Mouse (Mus musculus): ENCODE measurements around the gene Rin1.
A peak's percentile ranks its signal among the peaks of the same experiment; 100 is the strongest.
"Not testable (repeated sequence)": the region's sequence is repeated elsewhere in the genome, so short reads cannot be mapped to it uniquely, and the experiment has no call there.

Gene Rin1

DNA sequence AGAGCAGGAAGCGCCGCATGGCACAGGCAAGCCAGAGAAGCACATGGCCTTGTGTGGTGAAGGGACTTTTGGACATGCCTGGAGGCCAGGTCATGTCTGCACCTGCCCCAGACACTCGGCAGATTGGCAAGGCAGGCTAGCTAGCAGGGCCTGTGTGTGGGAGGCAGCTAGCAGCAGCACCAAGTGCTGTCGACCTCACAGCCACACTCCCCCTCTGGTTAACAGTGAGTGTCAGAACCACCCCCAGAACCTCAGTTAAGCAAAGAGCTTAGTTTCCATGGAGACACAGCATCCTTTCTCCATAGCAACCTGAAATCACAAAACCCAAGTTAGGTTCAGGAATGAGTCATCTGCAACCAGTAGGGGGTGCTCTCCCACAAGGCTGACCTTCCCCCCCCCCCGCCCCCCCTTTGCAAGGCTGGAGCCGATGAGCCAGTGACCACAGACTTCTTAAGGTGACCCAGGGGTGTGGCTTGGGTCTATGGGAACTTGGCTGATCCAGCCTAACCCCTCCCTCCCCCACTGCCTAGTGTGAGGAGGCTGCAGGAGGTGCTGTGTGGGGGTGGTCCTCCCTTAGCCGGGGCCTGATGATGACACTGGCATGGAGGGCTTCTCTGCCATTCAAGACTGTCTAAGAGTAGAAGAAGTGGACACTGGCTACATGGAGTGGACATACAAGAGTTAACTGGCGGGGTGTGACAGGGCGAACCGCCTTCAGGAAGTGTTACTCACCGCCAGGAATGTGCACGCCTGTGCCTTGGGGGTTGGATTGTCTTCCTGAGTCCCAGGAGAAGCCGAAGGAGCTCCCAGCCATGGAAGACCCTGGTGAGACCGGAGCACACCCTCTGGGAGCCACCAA is at the start of gene Rin1:
Gene Rin1 (plus strand): TSS at position 435 of the 859 bp plus-strand sequence.
- peak; percentile 98 for DNase-seq (ENCODE audit: extremely low read depth, insufficient read length, low spot score)

DNA sequence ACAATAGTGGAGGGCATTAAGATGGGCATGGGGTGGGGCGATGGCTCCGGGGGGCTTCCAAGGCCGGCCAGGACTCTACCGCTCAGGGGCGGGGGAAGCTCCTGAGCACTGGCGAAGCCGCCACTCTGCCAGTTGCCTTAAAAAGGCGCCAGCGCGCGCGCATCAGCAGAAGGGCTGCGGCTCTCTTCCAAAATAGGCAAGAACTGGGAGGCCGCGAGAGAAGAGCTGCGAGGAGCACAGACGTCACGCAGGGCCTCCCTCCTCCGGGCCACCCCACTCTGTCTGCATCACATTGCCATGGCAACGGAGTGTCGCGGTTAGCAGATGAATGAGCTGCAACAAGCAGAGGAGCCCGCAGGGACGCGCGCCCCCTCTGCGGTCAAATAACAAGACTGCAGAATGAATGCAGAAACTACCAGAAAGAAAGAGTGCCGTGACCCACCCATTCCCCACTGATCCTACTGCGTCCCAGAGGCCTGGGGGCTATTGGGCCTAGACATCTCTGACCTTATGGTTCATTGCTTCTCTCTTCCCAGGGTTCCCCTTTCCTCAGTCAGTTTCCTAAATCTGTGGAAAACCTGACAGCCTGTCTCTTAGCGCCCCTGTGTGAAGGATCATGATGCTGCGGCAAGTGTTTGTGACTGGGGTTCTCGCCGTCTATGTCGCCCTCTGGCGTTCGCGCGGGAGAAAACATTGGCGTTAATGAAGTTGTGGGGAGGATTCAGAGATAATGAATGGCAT is 48.4 kb upstream of the Rin1 start:
- DNase-seq (ENCODE audit: extremely low read depth, insufficient read length, low spot score) = peak; percentile 80

DNA sequence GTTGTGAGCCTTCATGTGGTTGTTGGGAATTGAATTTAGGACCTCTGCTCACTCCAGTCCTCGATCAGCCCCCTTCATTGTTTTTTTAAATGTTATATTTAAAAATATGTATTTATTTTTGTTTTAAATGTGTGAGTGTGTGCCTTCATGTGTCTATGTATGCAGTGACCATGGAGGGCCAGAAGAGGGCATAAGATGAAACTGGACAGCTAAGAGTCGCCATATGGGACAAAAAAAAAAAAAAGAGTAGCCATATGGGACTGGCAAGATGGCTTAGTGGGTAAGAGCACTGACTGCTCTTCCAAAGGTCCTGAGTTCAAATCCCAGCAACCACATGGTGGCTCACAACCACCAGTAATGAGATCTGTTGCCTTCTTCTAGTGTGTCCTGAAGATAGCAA is 46.6 kb upstream of the Rin1 start:
- DNase-seq (ENCODE audit: extremely low read depth, insufficient read length, low spot score) = not testable (repeated sequence)

DNA sequence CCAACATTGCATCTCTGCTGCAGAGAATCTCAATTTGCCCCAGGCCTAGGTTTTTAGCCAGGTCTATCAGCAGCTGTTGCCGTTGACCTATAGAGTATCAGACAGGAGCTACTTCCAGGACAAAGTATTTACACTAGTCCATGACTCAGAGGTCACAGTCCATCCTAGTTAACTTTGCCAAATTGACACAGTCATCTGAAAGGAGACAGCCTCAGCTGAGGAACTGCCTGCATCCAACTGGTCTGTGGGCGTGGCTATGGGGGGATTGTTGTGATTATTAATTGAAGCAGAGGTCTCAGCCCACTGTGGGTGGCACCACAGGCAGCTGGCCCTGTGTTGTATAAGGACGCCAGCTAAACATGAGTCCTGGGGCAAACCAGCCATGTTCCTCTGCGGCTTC is 45.4 kb upstream of the Rin1 start:
- peak; percentile 42 for DNase-seq (ENCODE audit: extremely low read depth, insufficient read length, low spot score)

DNA sequence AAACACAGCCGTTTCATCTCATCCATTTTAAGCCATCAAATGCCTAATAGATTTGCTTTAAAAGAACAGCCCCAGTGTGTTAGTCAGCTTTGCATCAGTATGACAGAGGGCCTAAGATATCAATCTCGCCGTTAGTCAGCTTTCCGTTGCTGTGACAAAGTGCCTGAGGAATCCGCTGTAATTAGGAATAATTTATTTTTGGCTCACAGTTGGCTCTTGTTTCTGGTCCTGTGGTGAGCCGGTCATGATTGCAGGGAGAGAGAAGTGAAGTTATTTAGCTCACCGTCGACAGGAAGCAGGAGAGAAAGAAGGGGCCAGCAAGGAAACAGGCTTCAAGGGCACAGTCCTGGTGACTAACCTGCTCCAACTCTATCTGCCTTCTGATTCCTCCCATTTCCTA is 37.1 kb upstream of the Rin1 start:
- DNase-seq (ENCODE audit: extremely low read depth, insufficient read length, low spot score) = peak; percentile 78

DNA sequence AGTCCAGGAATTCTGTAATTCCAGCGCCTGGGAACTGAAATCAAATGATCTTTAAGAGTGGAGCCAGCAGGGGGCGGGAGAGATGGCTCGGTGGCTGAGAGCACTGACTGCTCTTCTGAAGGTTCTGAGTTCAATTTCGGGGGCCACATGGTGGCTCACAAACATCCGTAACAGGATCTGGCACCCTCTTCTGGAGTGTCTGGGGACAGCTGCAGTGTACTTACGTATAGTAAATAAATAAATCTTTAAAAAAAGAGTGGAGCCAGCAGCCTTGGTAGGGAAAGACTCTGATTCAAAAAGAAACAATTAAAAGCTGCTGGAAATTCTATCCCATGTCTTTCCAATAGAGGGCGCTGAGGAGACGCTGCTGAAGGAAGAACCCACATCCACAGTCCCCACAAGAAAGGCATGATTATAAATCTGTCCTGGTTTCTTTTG is 35.3 kb upstream of the Rin1 start:
- peak; percentile 65 for DNase-seq (ENCODE audit: extremely low read depth, insufficient read length, low spot score)

DNA sequence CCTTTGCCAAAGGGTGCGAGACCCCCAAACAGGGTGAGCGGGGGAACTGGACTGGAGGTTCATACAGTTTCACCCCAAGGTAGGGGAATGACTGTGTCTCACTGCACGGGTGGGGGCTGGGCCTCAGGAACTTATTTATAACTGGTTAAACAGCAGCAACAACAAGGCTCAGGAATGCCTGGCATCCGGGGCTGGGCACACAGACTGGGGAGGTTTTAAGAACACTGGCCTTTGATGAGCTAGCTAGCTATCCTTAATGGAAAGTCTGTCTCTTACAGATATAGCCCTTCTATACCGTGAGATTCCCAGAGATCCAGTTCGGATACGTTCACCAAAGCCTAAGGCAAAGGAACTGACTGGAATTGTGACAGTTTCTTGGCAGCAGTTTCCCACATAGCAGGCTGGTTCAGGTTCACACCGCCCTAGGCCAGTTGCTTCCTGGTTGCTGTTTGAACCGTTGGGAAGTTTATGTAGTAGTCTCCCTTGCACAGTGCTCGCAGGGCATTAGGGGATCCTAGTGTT is 34.0 kb upstream of the Rin1 start:
- DNase-seq (ENCODE audit: extremely low read depth, insufficient read length, low spot score) = peak; percentile 69

DNA sequence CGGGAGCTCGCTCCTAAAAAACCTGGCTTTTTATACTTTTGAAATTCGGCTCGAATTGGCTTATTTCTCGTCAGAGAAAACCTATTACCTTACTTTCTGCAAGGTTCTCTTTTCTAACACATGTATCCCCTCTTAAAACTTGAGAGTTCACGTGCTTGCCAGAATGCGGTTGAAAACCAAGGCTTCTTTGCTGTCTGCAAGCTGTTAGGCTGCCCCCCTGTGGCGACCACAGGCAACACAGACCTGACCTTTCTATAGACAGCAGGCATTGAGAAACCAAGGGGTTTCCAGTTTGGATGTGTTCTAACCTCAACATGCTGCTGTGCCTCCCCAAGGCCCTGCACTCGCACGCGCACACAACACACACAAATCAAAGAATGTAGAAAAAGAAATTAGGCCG is 33.5 kb upstream of the Rin1 start:
- peak; percentile 58 for DNase-seq (ENCODE audit: extremely low read depth, insufficient read length, low spot score)

DNA sequence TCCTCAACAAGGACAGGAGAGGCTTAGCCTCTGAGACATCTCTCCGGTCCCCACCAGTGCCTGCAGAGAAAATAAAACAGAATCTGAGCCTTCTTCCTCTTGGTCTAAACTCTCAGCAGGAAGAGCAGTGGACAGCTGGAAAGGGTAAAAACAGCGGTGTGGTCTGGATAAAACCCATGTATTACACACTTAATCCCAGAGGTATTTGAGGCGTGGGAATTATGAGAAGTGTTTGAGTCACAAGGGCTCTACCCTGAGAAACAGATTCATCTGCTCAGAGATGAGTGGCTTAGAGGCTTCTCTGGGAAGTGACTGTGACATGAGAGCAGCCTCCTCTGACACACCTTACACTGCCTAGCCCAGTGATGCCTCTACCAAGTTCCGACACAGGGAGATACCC is 32.7 kb upstream of the Rin1 start:
- peak; percentile 72 for DNase-seq (ENCODE audit: extremely low read depth, insufficient read length, low spot score)

DNA sequence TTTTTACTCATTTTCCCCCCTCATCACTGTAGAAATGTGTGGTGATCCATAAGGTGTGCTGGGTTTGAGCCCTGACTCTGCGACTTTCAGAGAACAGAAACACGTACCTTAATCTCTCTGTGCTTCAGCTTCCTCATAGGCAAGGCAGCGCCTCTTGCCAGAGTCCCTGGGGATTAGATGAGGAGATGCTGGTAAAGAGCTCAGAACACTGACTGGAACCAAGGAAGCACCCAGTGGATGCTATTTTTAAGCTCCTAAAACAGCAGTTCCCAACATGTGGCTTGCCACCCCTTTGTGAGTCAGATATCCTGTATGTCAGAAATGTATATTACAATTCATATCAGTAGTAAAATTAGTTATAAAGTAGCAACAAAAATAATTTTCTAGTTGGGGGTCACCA is 32.1 kb upstream of the Rin1 start:
- peak; percentile 52 for DNase-seq (ENCODE audit: extremely low read depth, insufficient read length, low spot score)

DNA sequence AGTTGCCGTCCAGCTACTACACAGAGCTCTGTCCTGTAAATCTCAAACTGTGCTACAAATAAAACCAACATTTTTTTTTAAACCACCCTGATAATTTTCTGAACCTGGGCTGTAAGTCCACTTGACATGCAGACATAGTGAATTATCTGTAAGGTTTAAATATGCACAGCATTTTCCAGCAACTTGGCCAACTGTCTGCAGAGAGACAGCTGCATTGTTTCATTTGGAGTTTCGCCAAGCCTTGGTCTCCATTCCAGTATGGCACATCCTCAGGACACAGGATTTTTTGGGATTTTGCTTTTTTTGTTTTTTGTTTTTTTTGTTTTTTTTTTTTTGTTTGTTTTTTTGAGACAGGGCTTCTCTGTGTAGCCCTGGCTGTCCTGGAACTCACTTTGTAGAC is 28.9 kb upstream of the Rin1 start:
- no peak for DNase-seq (ENCODE audit: extremely low read depth, insufficient read length, low spot score)

DNA sequence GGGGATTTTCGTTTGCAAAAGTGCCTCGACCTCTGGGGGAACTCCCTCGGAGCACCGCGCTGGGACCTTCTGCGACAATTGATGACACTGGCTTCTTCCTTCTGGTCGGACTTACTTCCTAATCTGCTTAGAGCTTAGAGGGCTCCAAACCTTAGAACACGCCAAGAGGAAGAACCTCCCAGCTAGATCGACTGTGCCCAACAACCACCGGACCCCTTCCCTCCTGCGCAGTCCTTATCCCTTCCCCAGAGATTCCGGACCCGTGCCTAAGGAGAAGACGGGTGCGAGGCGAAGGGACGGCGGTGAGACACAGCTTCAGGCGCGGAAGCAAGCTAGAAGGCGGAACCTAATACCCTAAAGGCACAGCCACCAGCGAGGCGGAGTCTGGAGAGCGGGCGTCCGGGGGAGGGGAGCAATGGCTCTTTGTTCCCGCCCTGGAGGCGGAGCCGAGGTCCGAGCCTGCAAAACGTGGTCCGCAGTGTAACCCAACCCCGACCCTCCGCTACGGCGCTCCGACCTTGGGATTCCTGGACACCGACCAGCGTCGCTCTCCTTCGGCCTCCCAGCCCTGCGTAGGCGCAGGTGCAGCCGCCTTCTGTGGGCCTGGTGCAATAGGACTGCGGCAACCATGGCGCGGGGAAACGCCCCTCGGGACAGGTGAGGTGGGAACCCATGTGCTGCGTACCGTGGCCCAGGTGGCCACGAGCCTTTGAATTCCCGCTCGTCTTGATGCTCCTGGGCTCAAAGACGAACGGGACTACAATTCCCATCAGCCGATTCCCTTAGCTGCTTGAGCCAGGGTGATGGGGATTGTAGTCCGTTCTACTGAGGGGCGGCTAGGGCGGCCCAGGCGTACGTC is 26.4 kb upstream of the Rin1 start, which contains the start of gene Slc29a2:
Gene Slc29a2 (plus strand): TSS at position 240 of the 859 bp plus-strand sequence.
- DNase-seq (ENCODE audit: extremely low read depth, insufficient read length, low spot score) = peak; percentile 94

DNA sequence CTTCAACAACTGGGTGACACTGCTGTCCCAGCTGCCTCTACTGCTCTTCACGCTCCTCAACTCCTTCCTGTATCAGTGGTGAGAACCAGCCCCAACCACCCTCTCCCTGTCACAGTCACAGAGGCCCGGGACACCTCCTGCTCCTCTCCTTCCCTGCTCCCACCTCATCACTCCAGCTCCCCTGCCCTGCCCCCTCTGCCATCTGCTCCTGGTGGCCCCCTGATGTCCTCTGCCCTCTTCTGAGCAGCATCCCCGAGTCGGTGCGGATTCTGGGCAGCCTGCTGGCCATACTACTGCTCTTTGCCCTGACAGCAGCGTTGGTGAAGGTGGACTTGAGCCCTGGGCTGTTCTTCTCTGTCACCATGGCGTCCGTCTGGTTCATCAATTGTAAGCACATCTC is 24.2 kb upstream of the Rin1 start:
- no peak for DNase-seq (ENCODE audit: extremely low read depth, insufficient read length, low spot score)

DNA sequence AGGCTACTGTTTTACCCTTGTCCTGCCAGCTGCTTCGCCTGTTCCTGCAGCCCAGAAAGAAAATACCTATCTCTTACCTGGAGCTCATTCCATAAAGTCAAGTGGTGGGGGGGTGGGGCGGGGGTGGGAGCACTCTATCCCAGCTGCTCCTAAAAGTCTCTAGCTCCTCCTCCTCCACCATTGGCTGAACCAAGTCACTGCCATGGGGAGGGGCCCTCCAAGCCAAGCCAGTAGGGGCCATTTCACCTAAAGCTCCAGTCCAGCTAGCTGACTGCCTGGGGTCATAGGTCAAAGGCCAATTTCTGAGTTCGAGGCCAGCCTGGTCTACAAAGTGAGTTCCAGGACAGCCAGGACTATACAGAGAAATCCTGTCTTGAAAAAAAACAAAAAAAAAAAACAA is 17.6 kb upstream of the Rin1 start:
- DNase-seq (ENCODE audit: extremely low read depth, insufficient read length, low spot score) = no peak

DNA sequence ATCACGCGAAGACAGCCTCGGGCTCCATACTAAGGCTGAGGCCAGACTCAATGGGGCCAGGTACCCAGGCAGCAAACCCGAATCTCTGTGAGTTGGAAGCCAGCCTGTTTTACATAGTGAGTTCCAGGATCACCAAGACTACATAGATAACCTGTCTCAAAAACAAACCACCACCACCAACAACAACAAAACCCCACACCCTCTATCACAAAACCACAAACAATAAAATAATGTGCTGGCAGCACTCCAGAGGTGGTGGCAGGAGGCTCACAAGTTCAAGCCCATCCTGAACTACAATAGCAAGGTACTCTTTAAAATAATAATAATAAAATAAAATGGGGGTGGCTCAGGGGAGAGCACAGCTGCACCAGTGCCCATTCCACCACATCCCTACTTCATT is 13.7 kb upstream of the Rin1 start:
- DNase-seq (ENCODE audit: extremely low read depth, insufficient read length, low spot score) = no peak

DNA sequence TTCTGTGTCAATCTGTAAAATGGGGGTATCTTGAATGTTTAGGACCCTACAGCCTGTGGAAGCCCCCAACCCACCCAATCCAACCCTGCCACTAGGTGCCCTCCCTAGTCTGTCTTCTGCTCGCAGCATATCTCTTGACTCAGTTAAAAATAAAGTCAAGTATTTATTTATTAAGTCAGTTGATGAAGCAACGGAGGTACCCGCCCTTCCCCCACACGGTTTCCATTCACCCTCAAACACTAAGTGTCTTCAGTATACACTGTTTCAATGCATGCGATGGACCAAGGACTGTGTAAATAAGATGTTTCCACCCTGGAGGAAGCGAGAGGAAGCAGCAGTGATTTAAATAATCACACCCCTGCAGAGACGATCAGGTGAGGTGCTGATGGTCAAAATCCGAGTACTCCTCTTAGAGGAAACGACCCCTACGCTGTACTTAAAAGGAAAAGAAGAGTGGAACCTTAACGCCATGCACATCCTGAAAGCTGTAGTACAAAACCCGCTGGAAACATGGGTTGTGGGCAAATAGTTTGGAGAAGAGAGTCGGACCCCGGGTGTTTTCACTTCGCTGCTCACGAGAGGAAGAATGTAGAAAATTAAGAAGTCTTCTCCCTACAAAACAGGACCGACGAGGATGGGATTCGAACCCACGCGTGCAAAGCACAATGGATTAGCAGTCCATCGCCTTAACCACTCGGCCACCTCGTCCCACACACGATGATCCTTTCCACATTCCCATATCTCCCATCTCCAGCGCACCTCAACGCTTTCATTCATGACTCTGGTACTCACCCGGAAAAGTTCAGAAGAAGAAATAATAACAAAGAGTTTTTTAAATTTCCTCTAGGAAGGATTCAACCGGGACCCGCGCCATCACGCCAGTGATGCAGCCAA is 12.4 kb upstream of the Rin1 start:
- DNase-seq (ENCODE audit: extremely low read depth, insufficient read length, low spot score) = peak; percentile 78

DNA sequence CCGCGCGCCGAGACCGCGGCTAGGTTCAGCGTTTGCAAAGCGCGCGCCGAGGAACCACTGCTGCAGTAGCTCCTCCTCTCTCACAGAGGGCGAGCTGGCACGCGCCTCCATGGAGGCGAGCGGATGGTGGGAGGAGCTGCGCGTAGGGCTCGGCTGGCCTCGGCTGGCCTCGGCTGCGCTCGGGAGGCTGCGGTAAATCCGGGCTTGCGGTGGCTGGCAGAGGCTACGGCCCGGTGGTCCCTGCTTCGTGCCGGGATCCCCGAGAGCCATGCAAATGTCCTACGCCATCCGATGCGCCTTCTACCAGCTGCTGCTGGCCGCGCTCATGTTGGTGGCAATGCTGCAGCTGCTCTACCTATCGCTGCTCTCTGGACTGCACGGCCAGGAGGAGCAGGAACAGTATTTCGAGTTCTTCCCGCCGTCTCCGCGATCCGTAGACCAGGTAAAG is 11.5 kb upstream of the Rin1 start, which contains the start of the genes B4gat1 and AC124502.3:
Gene B4gat1 (plus strand): TSS at position 118 of the 448 bp plus-strand sequence.
Gene AC124502.3 (plus strand): TSS at position 183 of the 448 bp plus-strand sequence.
- peak; percentile 92 for DNase-seq (ENCODE audit: extremely low read depth, insufficient read length, low spot score)

DNA sequence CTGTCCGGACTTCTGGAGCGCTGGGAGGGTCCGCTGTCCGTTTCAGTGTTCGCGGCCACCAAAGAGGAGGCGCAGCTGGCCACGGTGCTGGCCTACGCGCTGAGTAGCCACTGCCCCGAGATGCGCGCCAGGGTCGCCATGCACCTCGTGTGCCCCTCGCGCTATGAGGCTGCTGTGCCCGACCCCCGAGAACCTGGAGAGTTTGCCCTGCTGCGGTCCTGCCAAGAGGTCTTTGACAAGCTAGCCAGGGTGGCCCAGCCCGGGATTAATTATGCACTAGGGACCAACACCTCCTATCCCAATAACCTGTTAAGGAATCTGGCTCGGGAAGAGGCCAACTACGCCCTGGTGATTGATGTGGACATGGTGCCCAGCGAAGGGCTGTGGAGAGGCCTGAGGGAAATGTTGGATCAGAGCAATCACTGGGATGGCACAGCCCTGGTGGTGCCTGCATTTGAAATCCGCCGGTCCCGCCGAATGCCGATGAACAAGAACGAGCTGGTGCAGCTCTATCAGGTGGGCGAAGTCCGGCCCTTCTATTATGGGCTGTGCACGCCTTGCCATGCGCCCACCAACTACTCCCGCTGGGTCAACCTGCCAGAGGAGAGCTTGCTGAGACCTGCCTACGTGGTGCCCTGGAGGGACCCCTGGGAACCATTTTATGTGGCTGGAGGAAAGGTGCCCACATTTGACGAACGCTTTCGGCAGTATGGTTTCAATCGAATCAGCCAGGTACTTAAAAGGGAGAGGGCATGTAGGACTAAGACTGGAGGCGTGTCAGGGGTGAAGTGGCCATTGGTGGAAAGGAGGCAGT is 10.8 kb upstream of the Rin1 start:
- DNase-seq (ENCODE audit: extremely low read depth, insufficient read length, low spot score) = no peak

All from 3134 (cell line).